Mouse (Mus musculus): ENCODE results near the gene Gabrg3.

Gene Gabrg3

GRCm38 (mm10) chr7:57386517-57387340 lies at the start of gene Gabrg3:
Gabrg3 (minus strand) TSS chr7:57387188.
- CTCF ChIA-PET: no interaction called here
- POLR2A ChIA-PET: no interaction called here

GRCm38 (mm10) chr7:57422675-57423074 lies 35.7 kb upstream of the Gabrg3 start:
- CTCF ChIA-PET: no interaction called here
- POLR2A ChIA-PET: no interaction called here

GRCm38 (mm10) chr7:57421044-57421443 lies 34.1 kb upstream of the Gabrg3 start:
- POLR2A ChIA-PET: no interaction called here
- CTCF ChIA-PET: no interaction called here

- POLR2A ChIA-PET: no interaction called here
- CTCF ChIA-PET: no interaction called here
Observed at GRCm38 (mm10) chr7:57419392-57419791, 32.4 kb upstream of the Gabrg3 start, which contains the start of gene Gabrb3. Gabrb3 (plus strand) TSS chr7:57419692.

GRCm38 (mm10) chr7:57412896-57413295 lies 25.9 kb upstream of the Gabrg3 start:
- POLR2A ChIA-PET: no interaction called here
- CTCF ChIA-PET: no interaction called here

- CTCF ChIA-PET: no interaction called here
- POLR2A ChIA-PET: no interaction called here
Observed at GRCm38 (mm10) chr7:57411163-57411562, 24.2 kb upstream of the Gabrg3 start.

GRCm38 (mm10) chr7:57393551-57393950 lies 6.6 kb upstream of the Gabrg3 start:
- POLR2A ChIA-PET: no interaction called here
- CTCF ChIA-PET: interaction anchor here in 1 of 4 experiments (1.6 kb wide), 1 partner anchor 9 kb away, joined by 4 read pairs; no protein-coding TSS in a partner anchor

- ChIA-PET CTCF (no interaction called here), POLR2A (no interaction called here)
Observed at GRCm38 (mm10) chr7:57390046-57390445, 3.1 kb upstream of the Gabrg3 start.

GRCm38 (mm10) chr7:57387341-57387654 lies 310 bp upstream of the Gabrg3 start:
- CTCF ChIA-PET: no interaction called here
- POLR2A ChIA-PET: no interaction called here

- POLR2A ChIA-PET: no interaction called here
- CTCF ChIA-PET: interaction anchor here (0.6 to 1.4 kb wide), 15 partner anchors 9 to 438 kb away, joined by 3 to 6 read pairs (median 3); no protein-coding TSS in a partner anchor
Observed at GRCm38 (mm10) chr7:57384112-57384511, 2.9 kb downstream of the Gabrg3 start.

GRCm38 (mm10) chr7:57366013-57366390 lies 21.0 kb downstream of the Gabrg3 start:
- ChIA-PET POLR2A (no interaction called here), CTCF (no interaction called here)

- ChIA-PET CTCF (no interaction called here), POLR2A (no interaction called here)
Observed at GRCm38 (mm10) chr7:57365134-57366012, 21.6 kb downstream of the Gabrg3 start.

- ChIA-PET CTCF (no interaction called here), POLR2A (no interaction called here)
Observed at GRCm38 (mm10) chr7:57363812-57364211, 23.2 kb downstream of the Gabrg3 start.

GRCm38 (mm10) chr7:57357871-57358540 lies 29.0 kb downstream of the Gabrg3 start:
- CTCF ChIA-PET: no interaction called here
- POLR2A ChIA-PET: no interaction called here

GRCm38 (mm10) chr7:57356565-57357301 lies 30.3 kb downstream of the Gabrg3 start:
- CTCF ChIA-PET: no interaction called here
- POLR2A ChIA-PET: interaction anchor here in 1 of 4 experiments (0.7 kb wide), 1 partner anchor 710 kb away, joined by 3 read pairs; no protein-coding TSS in a partner anchor

GRCm38 (mm10) chr7:57348774-57349173 lies 38.2 kb downstream of the Gabrg3 start:
- CTCF ChIA-PET: no interaction called here

GRCm38 (mm10) chr7:57341910-57342309 lies 45.1 kb downstream of the Gabrg3 start:
- CTCF ChIA-PET: no interaction called here
- POLR2A ChIA-PET: no interaction called here

More at GRCm38 (mm10) chr7:57348774-57349173, 38.2 kb downstream of the Gabrg3 start:
- POLR2A ChIA-PET: no interaction called here

GRCm38 (mm10) chr7:57331211-57331610 lies 55.8 kb downstream of the Gabrg3 start:
- ChIA-PET POLR2A (no interaction called here), CTCF (no interaction called here)

GRCm38 (mm10) chr7:57330240-57330639 lies 56.7 kb downstream of the Gabrg3 start:
- POLR2A ChIA-PET: no interaction called here

GRCm38 (mm10) chr7:57324473-57324872 lies 62.5 kb downstream of the Gabrg3 start:
- CTCF ChIA-PET: no interaction called here
- POLR2A ChIA-PET: no interaction called here

More at GRCm38 (mm10) chr7:57330240-57330639, 56.7 kb downstream of the Gabrg3 start:
- CTCF ChIA-PET: no interaction called here
